Mouse (Mus musculus) MN1 (cell line): ENCODE results near the gene Trpm5.
A peak's percentile ranks its signal among the peaks of the same experiment; 100 is the strongest.

Experiments
- DNase-seq: peaks from one replicate; pipeline ENCODE4 v3.0.0-alpha.2; 2016; ENCODE audit warnings: low spot score

Trpm5 gene

DNA sequence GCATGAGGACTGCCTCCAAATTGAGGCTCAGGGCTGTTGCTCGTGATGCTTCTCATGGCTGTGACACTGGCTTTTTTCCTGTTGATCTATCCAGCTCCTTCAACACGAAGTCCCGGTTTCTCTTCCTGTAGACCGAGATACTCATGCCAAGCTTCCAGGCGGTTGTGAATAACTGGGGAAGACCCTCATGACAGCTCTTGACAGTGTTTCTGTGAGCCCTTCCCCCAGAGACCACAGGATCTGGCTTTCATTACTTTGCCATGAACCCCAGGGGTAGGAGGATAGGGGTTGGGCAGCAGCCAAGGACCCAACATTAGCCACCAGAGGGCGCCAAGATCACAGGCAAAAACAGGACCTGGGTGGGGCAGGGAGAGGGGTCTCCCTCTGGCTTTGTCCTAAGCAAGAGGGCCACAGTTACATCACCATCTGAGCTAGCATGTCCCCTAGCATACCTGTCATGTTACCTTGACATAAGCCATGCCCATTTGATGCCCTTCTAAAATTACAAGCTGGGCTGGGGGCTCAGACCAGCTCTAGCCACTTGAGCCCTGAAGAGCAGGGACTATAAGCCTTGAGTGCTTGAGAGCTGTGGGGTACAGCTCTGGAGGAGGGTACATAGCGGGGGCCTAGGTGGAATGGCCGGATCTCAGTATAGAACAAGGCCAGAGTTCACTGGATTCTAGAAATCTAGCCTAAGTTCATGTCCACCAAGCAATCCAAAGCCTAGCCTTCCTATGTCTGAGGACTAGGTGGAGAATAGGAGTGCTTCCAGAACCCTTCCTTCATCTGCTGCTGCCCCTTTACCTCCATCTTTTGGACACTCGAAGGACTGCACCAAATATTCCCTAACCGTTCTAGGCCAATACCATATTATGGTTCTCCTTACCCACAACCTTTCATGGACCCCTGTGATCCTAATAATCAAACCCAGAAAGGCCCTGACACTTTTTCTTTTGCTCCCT, at the start of gene Trpm5:
Trpm5 (minus strand) TSS at position 51 of the 962 bp plus-strand sequence.
- DNase-seq, result peak; percentile 61

- no peak for DNase-seq
These were observed 48.2 kb upstream of the Trpm5 start for GRCm38 (mm10) chr7:143142680-143143079.

GRCm38 (mm10) chr7:143139932-143140331, 45.5 kb upstream of the Trpm5 start:
- DNase-seq, result no peak

DNA sequence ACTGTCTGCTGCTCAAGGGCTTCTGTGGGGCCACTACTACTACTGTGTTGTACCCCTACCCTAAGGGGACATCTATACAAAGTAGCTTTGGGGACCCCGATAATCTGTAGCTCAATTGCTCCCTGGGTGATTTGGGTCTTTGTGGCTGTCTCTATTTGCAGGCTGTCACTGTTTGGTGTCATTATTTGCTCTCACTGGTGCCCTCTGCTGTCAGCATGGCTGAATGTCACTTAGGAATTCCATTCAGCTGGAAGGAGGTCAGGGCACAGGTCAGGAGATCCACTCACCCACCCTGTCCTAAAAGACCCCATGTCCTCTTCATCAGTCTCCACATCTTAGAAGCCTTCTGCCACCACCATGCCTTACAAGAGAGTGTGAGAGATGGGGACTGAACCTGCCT, 44.3 kb upstream of the Trpm5 start:
- peak; percentile 60 for DNase-seq

- no peak for DNase-seq
These were observed 42.1 kb upstream of the Trpm5 start for GRCm38 (mm10) chr7:143136561-143136960.

DNA sequence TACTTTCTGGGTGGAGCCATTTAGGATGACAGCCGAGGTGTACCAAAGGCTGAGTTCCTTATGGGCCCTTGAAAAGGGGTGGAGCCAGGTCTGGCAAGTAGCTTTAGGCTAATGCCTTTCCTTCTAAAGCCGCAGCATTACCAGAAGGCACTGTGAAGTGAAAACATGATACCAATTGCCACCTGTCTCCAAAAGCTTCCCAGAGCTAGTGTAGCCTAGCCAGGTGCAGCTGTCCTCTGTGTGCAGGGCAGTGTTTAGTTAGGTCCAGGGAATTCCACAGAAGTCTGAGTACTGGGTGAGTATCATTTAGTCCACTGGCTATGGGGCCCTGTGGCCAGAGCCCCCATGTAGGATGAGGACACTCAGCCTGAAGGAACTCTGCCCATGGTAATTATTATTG, 41.7 kb upstream of the Trpm5 start:
- no peak for DNase-seq

DNA sequence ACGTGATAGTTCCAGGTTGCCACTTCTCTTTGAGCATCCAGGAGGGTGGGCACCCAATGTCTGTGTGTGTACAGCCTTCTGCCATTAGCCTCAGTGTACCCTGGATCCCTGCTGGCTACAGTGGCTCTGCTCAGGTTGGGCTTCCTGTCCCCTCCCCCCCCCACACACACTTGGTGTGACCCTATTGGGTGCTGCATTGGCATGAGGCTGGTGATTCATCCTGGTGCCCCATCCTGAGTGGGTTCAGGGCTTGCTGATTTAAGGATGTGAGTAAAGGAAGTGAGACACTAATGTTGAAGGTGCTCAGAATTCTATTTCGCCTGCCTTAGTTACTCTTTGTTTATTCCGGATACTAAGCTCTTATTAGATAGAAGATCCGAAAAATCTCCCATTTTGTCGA, 38.4 kb upstream of the Trpm5 start:
- DNase-seq, result no peak

GRCm38 (mm10) chr7:143124902-143125301, 30.5 kb upstream of the Trpm5 start:
- no peak for DNase-seq

DNA sequence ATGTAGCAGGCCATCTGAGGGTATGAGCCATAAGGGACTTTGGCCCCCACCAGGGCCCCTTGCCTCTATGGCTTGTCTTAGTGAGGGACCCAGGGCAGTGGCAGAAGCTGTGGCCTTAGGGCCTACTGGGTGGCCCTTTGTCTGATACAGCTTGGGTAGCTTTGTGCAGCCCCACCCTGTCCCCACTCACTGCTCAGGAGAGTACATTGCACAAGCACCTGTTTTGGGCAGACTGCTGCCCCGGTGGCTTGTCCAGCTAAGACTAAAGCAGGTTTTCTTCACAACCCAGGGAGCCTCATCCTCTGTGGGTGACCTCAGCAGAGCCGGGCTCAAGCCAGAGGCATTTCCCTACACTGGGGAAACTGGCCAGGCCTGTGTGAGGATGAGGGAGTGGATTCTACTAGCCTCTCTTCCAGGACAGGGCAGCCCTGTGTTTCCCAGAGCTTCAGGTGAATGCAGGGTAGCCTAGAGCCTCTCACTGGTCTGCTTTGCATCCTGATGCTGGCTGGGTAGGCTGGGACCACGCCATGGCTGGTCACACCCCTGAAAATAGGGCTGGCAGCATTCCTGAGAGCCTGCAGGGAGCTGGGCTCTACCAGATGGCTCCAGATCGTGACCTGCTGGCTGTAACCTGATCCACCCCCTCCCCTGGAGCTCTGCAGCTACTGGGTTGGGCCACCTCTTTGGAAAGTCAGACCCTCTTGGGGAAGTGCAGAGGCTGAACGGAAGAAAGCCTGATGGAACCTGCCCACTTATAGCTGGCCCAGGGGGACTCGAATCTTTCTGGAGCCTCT, 29.6 kb upstream of the Trpm5 start:
- DNase-seq, result peak; percentile 81

DNA sequence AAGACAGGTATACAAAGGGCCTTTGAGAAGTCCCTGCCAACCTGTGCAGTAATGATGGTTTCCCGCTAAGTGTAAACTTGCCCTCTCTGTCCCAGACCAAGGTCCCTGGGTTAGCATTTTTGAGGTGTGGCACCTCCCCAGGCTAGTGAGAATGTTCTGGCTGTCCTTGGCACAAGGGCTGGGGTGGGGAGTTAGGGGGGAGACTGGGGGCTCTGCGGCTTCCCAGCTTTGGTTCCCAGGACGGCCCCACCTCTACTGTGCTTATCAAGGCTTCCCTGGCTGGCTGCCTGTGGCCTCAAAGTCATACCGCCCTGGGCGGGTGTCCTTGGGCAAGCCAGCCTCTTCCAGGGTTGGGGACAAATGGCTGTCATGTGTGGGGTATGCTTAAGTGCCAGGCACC, 27.7 kb upstream of the Trpm5 start:
- DNase-seq, result no peak

DNA sequence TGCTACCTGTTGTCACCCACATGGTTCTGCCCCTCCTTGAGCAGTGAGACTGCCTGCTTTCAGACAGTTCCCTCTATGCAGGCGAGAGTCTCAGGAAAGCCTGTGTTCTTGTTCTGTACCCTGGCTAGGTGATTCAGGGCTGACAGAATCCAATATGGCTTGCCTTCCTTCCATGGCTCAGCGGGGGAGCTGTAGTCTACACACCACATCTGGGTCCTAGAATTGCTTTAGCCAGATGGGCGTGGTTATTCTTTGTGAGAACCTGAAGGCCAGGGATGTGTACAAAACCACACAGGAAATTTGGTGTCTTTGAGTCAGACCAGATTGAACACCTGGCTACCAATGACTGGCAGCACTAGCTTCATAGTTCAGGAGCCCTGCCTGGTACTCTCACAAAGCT, 25.4 kb upstream of the Trpm5 start:
- DNase-seq, result no peak

- DNase-seq, result no peak
These were observed 25.0 kb upstream of the Trpm5 start for GRCm38 (mm10) chr7:143119407-143119806.

- no peak for DNase-seq
These were observed 22.1 kb upstream of the Trpm5 start for GRCm38 (mm10) chr7:143116521-143116920.

- no peak for DNase-seq
These were observed 20.3 kb upstream of the Trpm5 start for GRCm38 (mm10) chr7:143114773-143115172.

GRCm38 (mm10) chr7:143112395-143112794, 18.0 kb upstream of the Trpm5 start:
- DNase-seq, result no peak

DNA sequence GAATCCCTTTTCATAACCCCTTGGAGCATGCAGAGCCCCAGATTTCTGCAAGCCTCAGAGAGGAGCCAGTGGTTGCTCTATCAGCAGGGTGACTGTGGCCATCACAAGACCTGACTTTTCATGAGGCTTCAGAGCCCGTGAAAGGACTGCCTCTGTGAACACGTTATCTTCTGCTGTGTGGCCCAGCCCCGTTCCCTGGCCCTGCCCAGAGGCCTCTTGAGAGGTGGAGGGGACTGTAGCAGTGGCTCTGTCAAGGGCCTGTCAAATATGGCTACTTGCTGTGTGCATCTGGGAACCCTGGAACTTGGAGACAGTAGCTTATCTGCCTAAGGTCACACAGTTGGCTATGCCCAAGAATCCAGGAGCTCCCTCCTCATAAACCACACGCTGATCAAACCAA, 17.3 kb upstream of the Trpm5 start:
- DNase-seq, result no peak

DNA sequence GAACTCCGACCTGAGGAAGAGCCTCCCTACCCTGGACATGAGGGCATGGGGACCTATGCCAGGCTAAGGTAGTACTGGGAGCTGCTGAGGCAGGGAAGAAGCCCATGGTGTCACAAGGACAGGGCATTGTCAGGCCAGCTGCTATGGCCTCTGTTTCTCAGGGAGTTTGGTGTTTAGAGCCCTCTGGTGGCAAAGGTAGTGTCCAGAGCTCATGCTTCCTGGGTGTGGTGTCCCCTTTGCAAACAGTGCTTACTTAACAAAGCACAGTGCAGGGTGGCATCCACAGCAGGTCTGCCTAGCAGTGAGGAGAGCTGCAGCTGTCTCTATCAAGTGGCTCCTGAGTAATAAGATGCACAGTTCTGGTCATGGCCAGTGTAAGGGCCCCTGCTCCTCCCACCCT, 16.4 kb upstream of the Trpm5 start:
- no peak for DNase-seq

DNA sequence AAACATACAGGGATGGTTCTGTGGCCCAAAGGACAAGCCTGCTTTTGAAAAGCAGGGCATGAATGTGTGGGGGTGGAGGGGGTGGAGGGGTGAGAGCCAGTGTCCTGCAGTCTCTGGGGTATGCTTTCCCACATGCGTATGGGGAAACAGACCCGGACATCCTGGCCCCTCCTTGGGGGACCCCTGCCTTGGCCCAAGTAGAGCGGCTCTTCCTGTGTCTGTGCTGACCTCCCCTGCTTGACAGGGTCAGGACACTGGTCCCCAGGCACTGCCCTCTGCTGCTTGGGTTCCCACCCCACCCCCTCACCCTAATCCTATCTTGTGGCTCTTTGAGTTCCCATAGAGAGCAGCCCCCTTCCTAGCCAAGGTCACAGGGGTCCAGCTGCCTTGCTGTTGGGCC, 15.3 kb upstream of the Trpm5 start:
- DNase-seq, result no peak

- DNase-seq, result no peak
These were observed 14.7 kb upstream of the Trpm5 start for GRCm38 (mm10) chr7:143108996-143109660.

GRCm38 (mm10) chr7:143108200-143108599, 13.8 kb upstream of the Trpm5 start:
- no peak for DNase-seq

- DNase-seq, result no peak
These were observed 12.4 kb upstream of the Trpm5 start for GRCm38 (mm10) chr7:143106672-143107465.

GRCm38 (mm10) chr7:143106062-143106461, 11.6 kb upstream of the Trpm5 start, which contains the start of gene Kcnq1:
TSS of gene Kcnq1 (plus strand) at chr7:143106362.
- no peak for DNase-seq
